Mouse (Mus musculus): Measurements from ENCODE around the gene Spag5. TPM values are rescaled to one million over a fixed set of nuclear protein-coding genes. Genes with fewer than 3 reads are reported as not detected.

The Spag5 gene
- polyA plus RNA-seq, 1 experiment from 2014 or later = 4.6 TPM

- Histone ChIP-seq H3K4me2 (replicated peaks; ENCODE audit: low read depth) (no peak overlapping the region), H3K27me3 (replicated peaks; ENCODE audit: control insufficient read depth, insufficient read depth, low read length) (no peaks in the 10 kb centered on the region), H3K36me3 (ENCODE audit: control insufficient read depth, insufficient read depth) (peaks cover 33% of the 10 kb centered on the region), H3K9me3 (ENCODE audit: control insufficient read depth) (no peaks in the 10 kb centered on the region), H3K4me3 (ENCODE audit: low read depth, low read length) (no peak overlapping the region), H3K9ac (ENCODE audit: low read depth, low read length) (no peak overlapping the region), H3K27ac (ENCODE audit: low read depth, low read length) (no peak overlapping the region), H3K4me1 (replicated peaks; ENCODE audit: control insufficient read depth, insufficient read depth, low read length) (peaks cover 12% of the 10 kb centered on the region; the same call in 1 of the 2 replicates)
- no peak for TF ChIP-seq CTCF (IDR thresholded peaks at IDR 0.05; ENCODE audit: low read depth)
- no peak for ATAC-seq
- 81% methylated on average over 12 of the region's 12 CpGs for WGBS
Measured at GRCm38 (mm10) chr11:78341702-78342101, 40.4 kb downstream of the Spag5 start.

GRCm38 (mm10) chr11:78343381-78344327, 42.3 kb downstream of the Spag5 start, which contains the start of gene Unc119:
Gene Unc119, plus strand, starts transcription at chr11:78343482.
- Histone ChIP-seq H3K36me3 (ENCODE audit: control insufficient read depth, insufficient read depth) (peaks cover 28% of the 10 kb centered on the region), H3K27me3 (replicated peaks; ENCODE audit: control insufficient read depth, insufficient read depth, low read length) (no peaks in the 10 kb centered on the region), H3K4me1 (replicated peaks; ENCODE audit: control insufficient read depth, insufficient read depth, low read length) (peaks cover 12% of the 10 kb centered on the region; the same call in 1 of the 2 replicates), H3K9me3 (ENCODE audit: control insufficient read depth) (no peaks in the 10 kb centered on the region), H3K27ac (ENCODE audit: low read depth, low read length) (0 out of 2 replicates have a peak within 1 kb of the TSS, but pooled peaks have one; percentile 50), H3K4me2 (replicated peaks; ENCODE audit: low read depth) (peak within 1 kb of the TSS; percentile 100), H3K9ac (ENCODE audit: low read depth, low read length) (peak within 1 kb of the TSS; percentile 79), H3K4me3 (ENCODE audit: low read depth, low read length) (peak within 1 kb of the TSS; percentile 74)
- TF ChIP-seq CTCF (IDR thresholded peaks at IDR 0.05; ENCODE audit: low read depth) = peak; percentile 27; the same call in 1 of the 2 replicates
- WGBS = 3% methylated on average over 63 of the region's 66 CpGs
- peak; percentile 68 for ATAC-seq

- no peaks in the 10 kb centered on the region for H3K27me3 ChIP-seq (replicated peaks; ENCODE audit: control insufficient read depth, insufficient read depth, low read length)
- H3K4me1 ChIP-seq (replicated peaks; ENCODE audit: control insufficient read depth, insufficient read depth, low read length) = peaks cover 12% of the 10 kb centered on the region; the same call in 1 of the 2 replicates
- H3K4me3 ChIP-seq (ENCODE audit: low read depth, low read length) = peak overlapping the region; percentile 74
- no peak for TF ChIP-seq CTCF (IDR thresholded peaks at IDR 0.05; ENCODE audit: low read depth)
- peak overlapping the region; percentile 100 for H3K4me2 ChIP-seq (replicated peaks; ENCODE audit: low read depth)
- no peaks in the 10 kb centered on the region for H3K9me3 ChIP-seq (ENCODE audit: control insufficient read depth)
- 68% methylated on average over 6 of the region's 6 CpGs for WGBS
- H3K36me3 ChIP-seq (ENCODE audit: control insufficient read depth, insufficient read depth) = peaks cover 27% of the 10 kb centered on the region
- no peak for ATAC-seq
- H3K9ac ChIP-seq (ENCODE audit: low read depth, low read length) = peak overlapping the region; percentile 79; the same call in 1 of the 2 replicates
- peak overlapping the region; percentile 16; the same call in 1 of the 2 replicates for H3K27ac ChIP-seq (ENCODE audit: low read depth, low read length)
Measured at GRCm38 (mm10) chr11:78344328-78344889, 43.1 kb downstream of the Spag5 start.

GRCm38 (mm10) chr11:78344890-78345715, 43.8 kb downstream of the Spag5 start:
- H3K27ac ChIP-seq (ENCODE audit: low read depth, low read length) = peak overlapping the region; percentile 16; the same call in 1 of the 2 replicates
- H3K4me1 ChIP-seq (replicated peaks; ENCODE audit: control insufficient read depth, insufficient read depth, low read length) = peaks cover 12% of the 10 kb centered on the region; the same call in 1 of the 2 replicates
- no peaks in the 10 kb centered on the region for H3K9me3 ChIP-seq (ENCODE audit: control insufficient read depth)
- H3K4me2 ChIP-seq (replicated peaks; ENCODE audit: low read depth) = peak overlapping the region; percentile 27
- 50% methylated on average over 8 of the region's 8 CpGs for WGBS
- no peak for TF ChIP-seq CTCF (IDR thresholded peaks at IDR 0.05; ENCODE audit: low read depth)
- peaks cover 22% of the 10 kb centered on the region; the same call in 1 of the 2 replicates for H3K36me3 ChIP-seq (ENCODE audit: control insufficient read depth, insufficient read depth)
- no peak overlapping the region for H3K4me3 ChIP-seq (ENCODE audit: low read depth, low read length)
- ATAC-seq = no peak
- H3K27me3 ChIP-seq (replicated peaks; ENCODE audit: control insufficient read depth, insufficient read depth, low read length) = no peaks in the 10 kb centered on the region
- no peak overlapping the region for H3K9ac ChIP-seq (ENCODE audit: low read depth, low read length)

- WGBS = 76% methylated on average over 7 of the region's 7 CpGs
- H3K27ac ChIP-seq (ENCODE audit: low read depth, low read length) = no peak overlapping the region
- no peaks in the 10 kb centered on the region for H3K27me3 ChIP-seq (replicated peaks; ENCODE audit: control insufficient read depth, insufficient read depth, low read length)
- TF ChIP-seq CTCF (IDR thresholded peaks at IDR 0.05; ENCODE audit: low read depth) = no peak
- no peak for ATAC-seq
- no peak overlapping the region for H3K4me2 ChIP-seq (replicated peaks; ENCODE audit: low read depth)
- peaks cover 12% of the 10 kb centered on the region; the same call in 1 of the 2 replicates for H3K4me1 ChIP-seq (replicated peaks; ENCODE audit: control insufficient read depth, insufficient read depth, low read length)
- no peak overlapping the region for H3K9ac ChIP-seq (ENCODE audit: low read depth, low read length)
- peaks cover 19% of the 10 kb centered on the region; the same call in 1 of the 2 replicates for H3K36me3 ChIP-seq (ENCODE audit: control insufficient read depth, insufficient read depth)
- no peak overlapping the region for H3K4me3 ChIP-seq (ENCODE audit: low read depth, low read length)
- no peaks in the 10 kb centered on the region for H3K9me3 ChIP-seq (ENCODE audit: control insufficient read depth)
Measured at GRCm38 (mm10) chr11:78345801-78346200, 44.5 kb downstream of the Spag5 start.

Measured in intestine, postnatal 0 days (tissue).